Mouse (Mus musculus): Measurements from ENCODE around the gene Grip1.

The Grip1 gene

GRCm38 (mm10) chr10:119778871-119779270 is 325.2 kb downstream of the Grip1 start:
- no peak for DNase-seq

- no peak for DNase-seq
Observed at GRCm38 (mm10) chr10:119779657-119780056, 326.0 kb downstream of the Grip1 start.

- DNase-seq, result no peak
Observed at GRCm38 (mm10) chr10:119790507-119790906, 336.9 kb downstream of the Grip1 start.

- peak; percentile 72 for DNase-seq
Observed at GRCm38 (mm10) chr10:119802421-119802820, 348.8 kb downstream of the Grip1 start.

- peak; percentile 20 for DNase-seq
Observed at GRCm38 (mm10) chr10:119803633-119804422, 350.2 kb downstream of the Grip1 start.

- DNase-seq, result no peak
Observed at GRCm38 (mm10) chr10:119804423-119804814, 350.8 kb downstream of the Grip1 start.

- no peak for DNase-seq
Observed at GRCm38 (mm10) chr10:119805082-119805481, 351.5 kb downstream of the Grip1 start.

GRCm38 (mm10) chr10:119806151-119806550 is 352.5 kb downstream of the Grip1 start:
- DNase-seq, result no peak

- DNase-seq, result no peak
Observed at GRCm38 (mm10) chr10:119808384-119808783, 354.8 kb downstream of the Grip1 start.

- DNase-seq, result no peak
Observed at GRCm38 (mm10) chr10:119814087-119814486, 360.5 kb downstream of the Grip1 start.

GRCm38 (mm10) chr10:119816001-119816400 is 362.4 kb downstream of the Grip1 start:
- no peak for DNase-seq

- no peak for DNase-seq
Observed at GRCm38 (mm10) chr10:119818381-119818780, 364.8 kb downstream of the Grip1 start.

GRCm38 (mm10) chr10:119819102-119819681 is 365.6 kb downstream of the Grip1 start:
- no peak for DNase-seq

- no peak for DNase-seq
Observed at GRCm38 (mm10) chr10:119819740-119820139, 366.1 kb downstream of the Grip1 start.

GRCm38 (mm10) chr10:119820428-119820827 is 366.8 kb downstream of the Grip1 start:
- no peak for DNase-seq

GRCm38 (mm10) chr10:119823691-119824090 is 370.1 kb downstream of the Grip1 start:
- no peak for DNase-seq

- no peak for DNase-seq
Observed at GRCm38 (mm10) chr10:119824521-119824920, 370.9 kb downstream of the Grip1 start.

- DNase-seq, result peak; percentile 5
Observed at GRCm38 (mm10) chr10:119830388-119830956, 376.8 kb downstream of the Grip1 start.

GRCm38 (mm10) chr10:119831086-119831485 is 377.5 kb downstream of the Grip1 start:
- DNase-seq, result no peak

- no peak for DNase-seq
Observed at GRCm38 (mm10) chr10:119833334-119833733, 379.7 kb downstream of the Grip1 start.

GRCm38 (mm10) chr10:119834122-119834521 is 380.5 kb downstream of the Grip1 start:
- DNase-seq, result no peak

- no peak for DNase-seq
Observed at GRCm38 (mm10) chr10:119839645-119840044, 386.0 kb downstream of the Grip1 start.

- DNase-seq, result no peak
Observed at GRCm38 (mm10) chr10:119842004-119842403, 388.4 kb downstream of the Grip1 start.
